Mouse (Mus musculus) right cerebral cortex, adult 18-20 months (tissue): ENCODE measurements around the gene Gm15737.

ENCODE experiments used
- DNase-seq: peaks from one replicate; pipeline ENCODE4 v3.0.0; 2022; ENCODE audit warnings: mixed read lengths

Gm15737 gene

DNA sequence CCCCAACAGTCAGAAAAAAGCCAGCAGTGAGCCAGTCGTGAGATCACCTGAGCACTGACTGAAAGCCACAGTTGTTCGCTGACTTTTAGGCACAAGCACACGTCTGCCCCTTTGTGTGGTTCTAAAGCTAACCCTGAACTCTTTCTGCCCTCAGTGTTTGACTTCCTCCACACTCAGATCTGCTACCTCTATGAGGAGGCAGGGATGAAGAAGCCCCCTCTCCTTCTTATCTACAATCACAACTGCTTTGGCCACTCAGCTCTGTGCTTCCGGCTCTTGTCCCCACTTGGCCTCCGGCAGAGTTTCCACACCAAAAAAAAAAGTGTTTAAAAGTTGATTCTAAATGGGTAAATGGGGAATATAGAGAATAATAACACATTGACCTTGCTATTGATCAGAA is 7.0 kb downstream of the Gm15737 start:
- DNase-seq = no peak

DNA sequence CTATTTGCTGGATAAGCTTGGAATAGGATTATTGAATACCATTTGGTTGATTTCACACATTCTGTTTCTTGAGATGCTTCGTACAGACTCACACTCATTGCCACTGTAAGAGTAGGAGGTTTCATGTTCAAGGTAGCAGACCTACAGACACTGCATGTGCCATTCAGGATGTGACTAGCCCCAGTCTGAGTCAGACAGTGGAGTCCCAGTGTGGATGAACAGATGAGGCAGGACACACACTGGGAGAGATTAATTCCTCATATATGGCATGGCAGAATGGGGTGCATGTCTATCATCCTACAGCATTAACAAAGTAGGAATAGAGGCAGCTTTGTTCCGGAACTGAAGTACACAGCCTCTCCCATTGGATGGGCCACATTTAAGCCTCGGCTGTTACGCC is 8.1 kb downstream of the Gm15737 start:
- DNase-seq = no peak

GRCm38 (mm10) chr6:92878771-92879170 is 9.6 kb downstream of the Gm15737 start:
- DNase-seq = no peak

DNA sequence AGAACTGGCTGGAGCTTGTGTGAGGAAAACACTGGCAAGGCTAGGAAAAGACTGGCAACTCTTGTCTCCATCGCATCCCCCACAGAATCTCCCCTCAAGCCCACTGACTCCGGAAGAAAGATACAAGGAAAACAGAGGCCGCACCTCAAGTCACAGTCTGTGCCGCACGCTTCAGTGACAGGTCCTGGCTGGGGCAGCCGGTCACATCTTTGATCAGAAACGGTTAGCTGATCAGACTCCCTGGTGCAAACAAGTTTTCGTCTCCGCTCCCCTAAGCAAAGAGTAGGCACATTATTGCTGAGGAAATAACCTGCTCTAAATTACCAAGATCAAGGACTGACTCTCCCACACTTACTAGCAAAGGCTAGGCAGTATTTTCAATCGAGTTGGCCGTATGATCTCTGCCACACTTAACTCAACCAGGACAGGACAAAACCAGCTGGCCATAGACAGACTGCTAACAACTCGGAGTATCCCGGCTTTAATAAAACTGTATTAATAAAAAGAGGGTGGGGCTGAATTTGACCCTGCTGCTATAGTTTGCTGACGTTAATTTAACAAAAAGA is 10.6 kb downstream of the Gm15737 start:
- DNase-seq = no peak

DNA sequence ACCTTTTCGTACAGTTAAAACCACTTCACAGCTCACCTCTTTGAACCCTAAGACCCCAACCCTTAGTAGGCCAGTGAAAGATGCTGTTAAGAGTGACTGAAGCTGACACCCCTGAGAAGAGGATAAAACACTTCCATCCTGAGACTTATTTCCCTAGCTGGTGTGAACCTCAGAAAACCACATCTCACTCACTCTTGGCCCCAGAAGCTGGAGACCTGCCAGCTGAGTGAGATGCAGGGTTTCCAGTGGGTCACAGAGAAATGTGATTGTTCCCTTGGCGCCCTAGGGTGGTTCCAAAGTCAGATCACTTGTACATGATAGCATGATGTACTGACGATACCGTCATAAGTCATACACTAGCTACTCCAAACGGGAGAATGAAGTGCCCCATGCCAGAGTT is 13.3 kb downstream of the Gm15737 start:
- no peak for DNase-seq

DNA sequence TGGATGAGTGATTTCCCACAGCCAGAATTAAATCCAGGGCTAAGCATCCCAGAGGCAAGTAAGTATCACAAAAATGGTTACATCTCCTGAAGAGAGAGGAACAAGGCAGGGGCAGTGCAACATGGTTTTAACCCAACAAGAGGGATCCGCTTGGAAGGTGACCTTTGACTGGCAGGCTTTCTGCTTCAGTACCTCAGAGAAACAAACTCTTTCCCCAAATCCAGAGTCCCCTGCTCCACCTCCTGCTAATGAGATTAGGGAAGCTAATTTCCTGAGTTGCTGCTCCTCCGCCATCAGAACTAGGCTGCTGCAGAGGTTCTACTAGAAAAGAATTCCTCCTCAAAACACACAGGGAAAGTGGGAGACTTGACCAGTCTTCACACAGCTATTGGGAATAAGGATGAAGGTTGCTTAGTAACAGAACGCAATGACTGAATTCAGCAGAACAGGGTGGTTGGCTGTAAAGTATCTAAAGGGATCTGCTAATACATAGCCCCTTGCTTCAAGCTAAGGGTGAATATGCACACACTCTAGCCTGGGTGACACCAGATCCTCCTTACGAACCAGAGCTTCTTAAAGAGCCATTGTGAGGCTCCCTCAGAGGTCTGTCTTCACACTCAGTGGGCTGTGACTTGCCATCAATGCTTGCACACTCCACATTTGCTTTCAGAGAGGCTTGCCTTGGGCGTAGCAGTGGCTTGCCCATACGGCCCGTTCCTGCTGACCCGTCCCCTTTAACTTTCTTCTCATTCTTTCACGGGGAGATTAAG is 14.2 kb downstream of the Gm15737 start:
- no peak for DNase-seq

DNA sequence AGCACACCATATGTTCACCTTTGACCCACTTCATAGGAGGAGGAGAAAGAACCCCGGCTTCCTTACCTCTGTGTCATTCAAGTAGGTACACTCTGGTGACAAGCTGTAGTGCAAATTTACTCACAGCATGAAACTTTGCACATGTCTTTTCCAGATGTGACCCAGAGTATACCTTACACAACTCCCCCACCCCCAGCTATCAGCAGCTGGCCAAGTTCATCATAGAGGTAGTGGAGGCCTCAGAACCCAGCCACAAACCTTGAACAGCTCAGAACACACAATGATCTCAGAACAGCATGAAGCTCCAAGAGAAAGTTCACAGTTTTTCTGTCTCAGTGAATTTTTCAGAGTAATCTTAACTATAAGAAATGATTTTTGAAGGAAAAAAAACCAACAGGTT is 22.4 kb downstream of the Gm15737 start:
- DNase-seq = no peak

- no peak for DNase-seq
These were observed 34.9 kb downstream of the Gm15737 start for GRCm38 (mm10) chr6:92904037-92904436.

- no peak for DNase-seq
These were observed 35.3 kb downstream of the Gm15737 start for GRCm38 (mm10) chr6:92904491-92904890.

DNA sequence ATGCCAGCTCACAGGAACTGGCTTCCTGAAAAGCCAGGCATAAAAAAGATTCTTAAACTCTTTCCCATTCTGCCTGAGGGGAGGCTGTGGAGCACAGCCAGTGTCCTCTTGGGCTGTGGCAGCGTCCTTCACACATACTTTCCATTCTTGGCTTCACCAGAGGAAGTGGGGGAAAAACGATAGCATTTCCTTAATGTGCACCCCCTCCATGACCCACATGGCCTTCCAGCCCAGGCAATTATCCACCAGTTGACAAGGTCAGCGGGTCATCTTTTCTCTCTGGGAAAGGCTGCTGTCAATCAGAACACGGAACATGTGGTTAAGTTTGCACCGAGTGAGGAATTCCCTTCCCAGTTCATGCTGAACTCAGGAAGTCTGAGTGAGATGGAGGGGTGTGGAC is 36.8 kb downstream of the Gm15737 start:
- no peak for DNase-seq

DNA sequence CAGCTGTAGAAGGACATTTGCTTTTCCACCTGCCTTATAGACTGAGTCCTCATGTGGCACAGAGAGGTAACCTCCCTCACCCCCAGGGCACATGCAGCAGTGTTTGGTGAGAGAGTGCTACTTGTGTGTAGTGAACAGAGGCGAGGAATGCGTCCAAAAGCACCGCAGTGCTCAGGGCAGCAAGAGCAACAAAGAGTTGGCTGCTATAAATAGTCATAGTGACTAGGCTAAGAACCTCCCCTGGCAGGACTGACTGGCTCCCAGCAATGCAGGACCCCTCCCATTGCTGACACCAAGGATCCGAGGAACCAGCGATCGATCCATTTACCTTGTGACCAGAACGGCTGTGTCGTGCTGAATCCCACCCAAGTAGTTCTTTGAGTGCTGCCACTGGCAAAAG is 40.2 kb downstream of the Gm15737 start:
- no peak for DNase-seq

DNA sequence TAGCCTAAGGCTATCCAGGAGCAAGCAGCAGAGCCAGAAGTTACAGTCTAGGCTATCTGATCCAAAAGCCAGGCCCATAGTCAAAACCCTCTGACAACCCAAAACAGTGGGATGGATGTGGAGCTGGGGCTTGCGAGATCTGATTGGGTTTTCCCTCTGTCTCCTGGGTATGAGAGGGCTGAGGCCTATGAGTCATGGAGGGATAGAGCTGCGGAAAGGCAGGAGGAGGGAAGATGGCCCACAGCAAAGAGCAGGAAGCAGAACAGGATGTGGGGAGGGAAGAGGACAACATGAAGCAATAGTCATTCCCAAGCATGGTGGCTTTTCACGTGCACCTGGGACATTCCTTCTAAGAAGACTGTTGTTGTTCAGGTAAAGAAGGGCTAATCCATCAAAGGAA is 41.5 kb downstream of the Gm15737 start:
- DNase-seq = no peak

DNA sequence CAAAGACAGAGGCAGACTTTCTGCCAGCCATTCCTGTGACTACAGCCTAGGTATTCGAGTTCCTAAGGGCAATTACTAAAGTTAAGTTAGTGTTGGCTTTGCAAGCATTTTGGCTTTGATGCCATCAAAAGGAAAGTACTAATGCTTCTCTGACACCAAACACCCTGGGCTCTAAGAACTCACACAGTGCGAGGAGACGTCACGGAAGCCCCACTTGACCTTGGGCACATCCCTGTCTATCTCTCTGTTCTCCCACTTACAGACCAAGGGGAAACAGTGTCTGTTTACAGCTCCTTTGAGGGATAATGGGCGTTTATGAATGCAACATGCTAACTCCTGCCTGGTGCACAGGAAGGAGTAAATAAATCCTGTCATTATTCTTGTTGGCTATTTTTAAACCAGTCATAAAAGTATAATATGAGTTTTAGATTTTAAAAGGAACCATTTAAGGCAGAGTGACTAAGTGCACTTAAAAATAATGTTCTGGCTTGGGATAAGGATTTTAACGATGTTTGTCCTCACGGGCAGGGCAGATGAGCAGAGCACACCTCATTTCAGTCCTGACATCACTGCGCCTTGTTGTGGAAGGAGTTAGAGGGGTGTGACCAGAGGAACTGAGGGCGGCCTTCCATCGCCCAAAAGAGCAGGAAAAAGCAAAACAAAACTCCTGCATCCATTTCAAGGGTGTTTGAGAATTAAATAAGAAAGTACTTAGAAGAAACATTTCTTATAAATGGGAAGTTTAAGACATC is 52.0 kb downstream of the Gm15737 start:
- no peak for DNase-seq

GRCm38 (mm10) chr6:92921843-92922242 is 52.7 kb downstream of the Gm15737 start:
- DNase-seq = no peak

DNA sequence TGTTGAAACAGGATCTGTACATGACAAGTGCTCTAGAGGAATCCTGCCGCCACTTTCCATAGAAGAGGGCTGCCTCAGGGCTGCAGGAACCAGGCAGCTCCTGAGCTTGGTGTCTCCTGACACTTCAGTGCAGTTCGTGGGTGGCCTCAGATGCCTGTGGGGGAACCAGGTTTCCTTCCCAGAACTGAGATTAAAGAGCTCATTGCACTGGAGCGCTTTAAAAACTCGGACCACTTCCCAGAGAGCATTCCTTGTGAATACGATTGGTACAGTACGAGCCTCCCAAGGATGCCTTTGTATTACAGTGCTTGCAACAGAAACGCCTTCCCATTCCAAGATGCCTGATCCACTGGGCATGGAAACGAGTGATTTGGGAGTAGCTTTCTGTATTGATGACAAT is 55.4 kb downstream of the Gm15737 start:
- DNase-seq = no peak

- DNase-seq = no peak
These were observed 59.1 kb downstream of the Gm15737 start for GRCm38 (mm10) chr6:92928261-92928660.
